In genomic region chr10:42872269-42873010, GRCm38 (mm10) we compare ENCODE assay signal across 12 mouse cellular contexts. TPM values are rescaled to one million over a fixed set of nuclear protein-coding genes. Genes with fewer than 3 reads are reported as not detected.
DNase-seq lines count a peak whose midpoint lies in the region; ATAC-seq lines count a peak whose summit lies in the region.
"Had no signal": no experiment of that assay in that cellular context is flagged by ENCODE, and none has a peak within 500 bp of the region (broad histone marks: within the 10 kb centered on the region; RNA-seq: fewer than 3 reads in every experiment).

No protein-coding gene starts in this region.

- intact Hi-C loops in left cerebral cortex, postnatal 4 days (cut with DNase I), result no loop called here
- intact Hi-C loops in left cerebral cortex, postnatal 10 days (cut with DNase I), result no loop called here

- no peaks in the 10 kb centered on the region for H3K27me3 ChIP-seq in limb, embryonic 10.5 days (ENCODE audit: low read depth, poor library complexity, severe bottlenecking)
- H3K27me3 ChIP-seq in neural tube, embryonic 14.5 days (ENCODE audit: control insufficient read depth, insufficient read depth, low read length), result no peaks in the 10 kb centered on the region
- H3K27me3 ChIP-seq: limb, embryonic 15.5 days; lung, embryonic 15.5 days had no signal

- ATAC-seq in neural tube, embryonic 14.5 days (ENCODE audit: low read depth), result peak; percentile 71

- peak overlapping the region; percentile 64 for H3K27ac ChIP-seq in limb, embryonic 10.5 days
- H3K27ac ChIP-seq in neural tube, embryonic 14.5 days (ENCODE audit: low read depth, low read length), result no peak overlapping the region
- H3K27ac ChIP-seq: limb, embryonic 15.5 days; lung, embryonic 15.5 days had no signal

- H3K9me3 ChIP-seq in limb, embryonic 10.5 days (replicated peaks), result no peaks in the 10 kb centered on the region
- H3K9me3 ChIP-seq in neural tube, embryonic 14.5 days (ENCODE audit: control insufficient read depth, low read length), result no peaks in the 10 kb centered on the region
- H3K9me3 ChIP-seq: limb, embryonic 15.5 days; lung, embryonic 15.5 days had no signal

- H3K4me3 ChIP-seq in limb, embryonic 10.5 days, result no peak overlapping the region
- no peak overlapping the region for H3K4me3 ChIP-seq in neural tube, embryonic 14.5 days (ENCODE audit: low read depth, low read length)
- H3K4me3 ChIP-seq: limb, embryonic 15.5 days; lung, embryonic 15.5 days had no signal

- no peak overlapping the region for H3K9ac ChIP-seq in neural tube, embryonic 14.5 days (replicated peaks; ENCODE audit: low read depth, low read length)
- H3K9ac ChIP-seq: limb, embryonic 15.5 days; lung, embryonic 15.5 days had no signal

- no peak overlapping the region for H3K4me2 ChIP-seq in neural tube, embryonic 14.5 days (ENCODE audit: low read depth, low read length)
- H3K4me2 ChIP-seq: heart, embryonic 11.5 days; limb, embryonic 15.5 days; lung, embryonic 15.5 days had no signal

- H3K36me3 ChIP-seq in limb, embryonic 10.5 days, result no peaks in the 10 kb centered on the region
- H3K36me3 ChIP-seq in neural tube, embryonic 14.5 days (ENCODE audit: control insufficient read depth, insufficient read depth, low read length), result no peaks in the 10 kb centered on the region
- H3K36me3 ChIP-seq: limb, embryonic 15.5 days; lung, embryonic 15.5 days had no signal

- 63% methylated on average over 15 of the region's 15 CpGs for WGBS in limb, embryonic 10.5 days
- WGBS in neural tube, embryonic 14.5 days, result 48% methylated on average over 15 of the region's 15 CpGs

- H3K4me1 ChIP-seq in limb, embryonic 10.5 days, result peaks cover 14% of the 10 kb centered on the region
- H3K4me1 ChIP-seq in neural tube, embryonic 14.5 days (ENCODE audit: control insufficient read depth, insufficient read depth, low read length), result 0 out of 2 replicates have a peak, but pooled peaks cover 4% of the 10 kb centered on the region
- H3K4me1 ChIP-seq: lung, embryonic 15.5 days had no signal

- peak; percentile 82 to 87 for DNase-seq in cerebellum, postnatal 10 days
- no peak for DNase-seq in cerebellum, adult 9-11 months
- peak; percentile 66 for DNase-seq in left cerebral cortex, postnatal 4 days
- DNase-seq in left cerebral cortex, postnatal 10 days (ENCODE audit: extremely low spot score in 1 of 2, low spot score in 2 of 2), result no peak
- no peak for DNase-seq in limb, embryonic 10.5 days (ENCODE audit: low spot score)
- no peak for DNase-seq in urinary bladder, postnatal 14 days (ENCODE audit: low spot score)
- DNase-seq in testis, postnatal 14 days (ENCODE audit: low spot score), result no peak
- DNase-seq: adrenal gland, postnatal 25 days had no signal

RNA-seq across cellular contexts. Expression of gene Scml4, which starts 12.3 kb away (rescaled TPM):
- 10 to 100 TPM; 11.1 to 11.6 TPM for total RNA-seq in left cerebral cortex, postnatal 4 days (2021)
- total RNA-seq in left cerebral cortex, postnatal 10 days (2021), result 1 to 10 TPM; 7.7 to 8.4 TPM
- 0.13 and 0.16 TPM in 2 replicates for polyA plus RNA-seq in limb, embryonic 10.5 days (2016; fragmentation: Nextera tagmentation; extraction: Ambion mirVana)
- polyA plus RNA-seq in neural tube, embryonic 14.5 days (2014; fragmentation: Nextera tagmentation; extraction: Ambion mirVana), result 7.4 and 7.8 TPM in 2 replicates

Comparison
In these comparisons a context has a peak if more than half of its experiments do, and no peak if none do; other contexts are left out.
1. DNase-seq: peak in cerebellum, postnatal 10 days (2 of 2) and left cerebral cortex, postnatal 4 days (single experiment); none in cerebellum, adult 9-11 months (single experiment), left cerebral cortex, postnatal 10 days (0 of 2), limb, embryonic 10.5 days (single experiment), urinary bladder, postnatal 14 days (single experiment) and testis, postnatal 14 days (single experiment).